Mouse (Mus musculus) CH12.LX (cell line): ENCODE measurements around the gene Scrn2. TPM values are rescaled to one million over a fixed set of nuclear protein-coding genes. Genes with fewer than 3 reads are reported as not detected.

ENCODE experiments used
- DNase-seq: peaks from one replicate; pipeline ENCODE4 v3.0.0-alpha.2; 2013; ENCODE audit errors: extremely low read depth
- H3K27ac ChIP-seq: 2 replicates; pipeline ENCODE4 v1.5.1; 2012; ENCODE audit warnings: low read depth, mild to moderate bottlenecking, control low read depth, moderate library complexity; ENCODE audit not compliant: insufficient read depth
- H3K27me3 ChIP-seq: replicated peaks from 2 replicates; pipeline ENCODE3; 2012; ENCODE audit warnings: inconsistent platforms
- H3K36me3 ChIP-seq, 2 experiments: replicated peaks in 1 of 2; 2 replicates each; pipeline versions ENCODE3 to v1.6.1; 2012; ENCODE audit warnings: inconsistent platforms in 1 of 2, low read length in 1 of 2, mild to moderate bottlenecking in 1 of 2, mixed read lengths in 1 of 2, moderate library complexity in 1 of 2; ENCODE audit not compliant: control insufficient read depth in 1 of 2, insufficient read depth in 1 of 2
- H3K4me1 ChIP-seq, 2 experiments: 2 replicates each; pipeline ENCODE4 v1.6.1; 2012; ENCODE audit warnings: inconsistent platforms in 1 of 2, moderate library complexity in 1 of 2; ENCODE audit not compliant: insufficient read depth in 2 of 2, control insufficient read depth in 1 of 2
- H3K4me2 ChIP-seq: 2 replicates; pipeline ENCODE4 v1.6.1; 2012; ENCODE audit warnings: low read depth, mild to moderate bottlenecking, control low read depth; ENCODE audit not compliant: poor library complexity, insufficient read depth, severe bottlenecking
- H3K4me3 ChIP-seq, 3 experiments: fragments of 150-350 bp in 1 of 3; sonication (generic) in 1 of 3; replicated peaks in 1 of 3; 2 replicates each; pipeline versions ENCODE3 to v1.5.1; 2011 to 2012; ENCODE audit warnings: low read depth in 2 of 3, low read length in 2 of 3, mild to moderate bottlenecking in 2 of 3, moderate library complexity in 2 of 3, control low read depth in 1 of 3, improper control_type of control experiment in 1 of 3, inconsistent platforms in 1 of 3, mixed read lengths in 1 of 3; ENCODE audit not compliant: poor library complexity in 1 of 3
- H3K79me2 ChIP-seq: replicated peaks from 2 replicates; pipeline ENCODE4 v1.6.1; 2012; ENCODE audit warnings: mild to moderate bottlenecking, moderate library complexity; ENCODE audit not compliant: control insufficient read depth, poor library complexity, insufficient read depth, severe bottlenecking; ENCODE audit errors: extremely low read depth
- H3K9ac ChIP-seq: 2 replicates; pipeline ENCODE4 v1.6.1; 2012; ENCODE audit warnings: low read depth, mild to moderate bottlenecking, control low read depth, moderate library complexity; ENCODE audit not compliant: insufficient read depth
- H3K9me3 ChIP-seq: replicated peaks from 2 replicates; pipeline ENCODE3; 2012; ENCODE audit warnings: low read length, inconsistent platforms, mixed read lengths
- BHLHE40 ChIP-seq: IDR thresholded peaks from 2 replicates; pipeline ENCODE4 v1.6.1; 2011; ENCODE audit warnings: mild to moderate bottlenecking, low read depth, low read length, improper control_type of control experiment
- CHD2 ChIP-seq: IDR thresholded peaks from 2 replicates; pipeline ENCODE4 v1.6.1; 2011; ENCODE audit warnings: low read length, improper control_type of control experiment
- CTCF ChIP-seq, 2 experiments: IDR thresholded peaks in 1 of 2; conservative IDR thresholded peaks in 1 of 2; 2 replicates each; pipeline ENCODE4 v1.5.1; 2011 to 2012; ENCODE audit warnings: low read depth in 2 of 2, low read length in 2 of 2, improper control_type of control experiment in 1 of 2, inconsistent platforms in 1 of 2, mild to moderate bottlenecking in 1 of 2, moderate library complexity in 1 of 2
- E2F4 ChIP-seq: IDR thresholded peaks from 2 replicates; pipeline ENCODE4 v1.6.1; 2011; ENCODE audit warnings: low read depth, low read length, improper control_type of control experiment; ENCODE audit not compliant: insufficient replicate concordance
- ELF1 ChIP-seq: IDR thresholded peaks from 2 replicates; pipeline ENCODE4 v1.6.1; 2014; ENCODE audit warnings: low read depth, mild to moderate bottlenecking, inconsistent platforms, low read length, improper control_type of control experiment
- EP300 ChIP-seq: IDR thresholded peaks from 2 replicates; pipeline ENCODE4 v1.6.1; 2011; ENCODE audit warnings: low read length, improper control_type of control experiment
- ETS1 ChIP-seq: conservative IDR thresholded peaks from 2 replicates; pipeline ENCODE4 v1.6.1; 2012; ENCODE audit warnings: low read depth, mild to moderate bottlenecking, inconsistent platforms, low read length, improper control_type of control experiment, moderate library complexity
- GABPA ChIP-seq: IDR thresholded peaks from 2 replicates; pipeline ENCODE4 v1.6.1; 2012; ENCODE audit warnings: low read depth, low read length, improper control_type of control experiment, inconsistent platforms; ENCODE audit not compliant: insufficient replicate concordance
- JUN ChIP-seq: IDR thresholded peaks from 2 replicates; pipeline ENCODE4 v1.6.1; 2011; ENCODE audit warnings: low read depth, mild to moderate bottlenecking, low read length, improper control_type of control experiment, moderate library complexity; ENCODE audit not compliant: insufficient read depth
- MAFK ChIP-seq: IDR thresholded peaks from 2 replicates; pipeline ENCODE4 v1.6.1; 2011; ENCODE audit warnings: low read length, improper control_type of control experiment; ENCODE audit not compliant: insufficient replicate concordance
- MAZ ChIP-seq: IDR thresholded peaks from 2 replicates; pipeline ENCODE4 v1.6.1; 2012; ENCODE audit warnings: low read depth, mild to moderate bottlenecking, inconsistent platforms, low read length, improper control_type of control experiment, moderate library complexity
- MXI1 ChIP-seq: IDR thresholded peaks from 2 replicates; pipeline ENCODE4 v1.6.1; 2011; ENCODE audit warnings: mild to moderate bottlenecking, low read depth, low read length, improper control_type of control experiment
- NELFE ChIP-seq: IDR thresholded peaks from 2 replicates; pipeline ENCODE4 v1.6.1; 2011; ENCODE audit warnings: low read depth, low read length, improper control_type of control experiment
- POLR2A ChIP-seq: IDR thresholded peaks from 2 replicates; pipeline ENCODE4 v1.6.1; 2011; ENCODE audit warnings: low read depth, mild to moderate bottlenecking, improper control_type of control experiment, low read length
- POLR2AphosphoS2 ChIP-seq: IDR thresholded peaks from 2 replicates; pipeline ENCODE4 v1.6.1; 2011; ENCODE audit warnings: low read depth, low read length, improper control_type of control experiment
- RCOR1 ChIP-seq: conservative IDR thresholded peaks from 2 replicates; pipeline ENCODE4 v1.6.1; 2012; ENCODE audit warnings: low read depth, mild to moderate bottlenecking, inconsistent platforms, low read length, improper control_type of control experiment
- SIN3A ChIP-seq: IDR thresholded peaks from 2 replicates; pipeline ENCODE4 v1.6.1; 2012; ENCODE audit warnings: low read length, improper control_type of control experiment, inconsistent platforms
- SMC3 ChIP-seq: IDR thresholded peaks from 2 replicates; pipeline ENCODE4 v1.6.1; 2011; ENCODE audit warnings: low read depth, low read length, improper control_type of control experiment
- TCF12 ChIP-seq: IDR thresholded peaks from 2 replicates; pipeline ENCODE4 v1.6.1; 2014; ENCODE audit warnings: low read depth, mild to moderate bottlenecking, inconsistent platforms, low read length, improper control_type of control experiment
- UBTF ChIP-seq: IDR thresholded peaks from 2 replicates; pipeline ENCODE4 v1.6.1; 2012; ENCODE audit warnings: low read depth, mild to moderate bottlenecking, inconsistent platforms, low read length, improper control_type of control experiment, moderate library complexity
- ZMIZ1 ChIP-seq: IDR thresholded peaks from 2 replicates; pipeline ENCODE4 v1.6.1; 2012; ENCODE audit warnings: low read depth, mild to moderate bottlenecking, inconsistent platforms, low read length, improper control_type of control experiment
- ZNF384 ChIP-seq: IDR thresholded peaks from 2 replicates; pipeline ENCODE4 v1.6.1; 2012; ENCODE audit warnings: low read depth, low read length, improper control_type of control experiment, inconsistent platforms
- dilution Hi-C: fragments of 300-500 bp; cut with MboI; formaldehyde crosslinking; loops from 2 replicates; pipeline ENCODE4 v1.14.3; 2020; ENCODE audit warnings: low sequenced_read_pairs; ENCODE audit not compliant: extremely low pct_unique_long_range_greater_than_20kb, extremely low pct_ligation_motif_present
- in situ Hi-C: fragments of 300-500 bp; cut with MboI; formaldehyde crosslinking; loops from 3 replicates; pipeline ENCODE4 v1.14.3; 2019; ENCODE audit warnings: low sequenced_read_pairs, low pct_ligation_motif_present, low pct_unique_long_range_greater_than_20kb, mixed read lengths
- polyA plus RNA-seq: library from polyadenylated mRNA; unstranded; fragments of >175 nt; gene quantifications from 2 replicates; pipeline ENCODE4 v1.2.1, GENCODE M21; 2012; ENCODE audit warnings: low read depth; ENCODE audit not compliant: insufficient read length
- total RNA-seq, 2 experiments: library from RNA; depleted of rRNA; stranded (reverse); fragments of 300-350 nt in 1 of 2; fragments of >200 nt in 1 of 2; gene quantifications; 2 replicates each; pipeline ENCODE4 v1.2.3; 2012 to 2014

Scrn2 gene
- total and polyA plus RNA-seq, 3 experiments, result 34.5 to 55.8 (median 35.2) TPM

DNA sequence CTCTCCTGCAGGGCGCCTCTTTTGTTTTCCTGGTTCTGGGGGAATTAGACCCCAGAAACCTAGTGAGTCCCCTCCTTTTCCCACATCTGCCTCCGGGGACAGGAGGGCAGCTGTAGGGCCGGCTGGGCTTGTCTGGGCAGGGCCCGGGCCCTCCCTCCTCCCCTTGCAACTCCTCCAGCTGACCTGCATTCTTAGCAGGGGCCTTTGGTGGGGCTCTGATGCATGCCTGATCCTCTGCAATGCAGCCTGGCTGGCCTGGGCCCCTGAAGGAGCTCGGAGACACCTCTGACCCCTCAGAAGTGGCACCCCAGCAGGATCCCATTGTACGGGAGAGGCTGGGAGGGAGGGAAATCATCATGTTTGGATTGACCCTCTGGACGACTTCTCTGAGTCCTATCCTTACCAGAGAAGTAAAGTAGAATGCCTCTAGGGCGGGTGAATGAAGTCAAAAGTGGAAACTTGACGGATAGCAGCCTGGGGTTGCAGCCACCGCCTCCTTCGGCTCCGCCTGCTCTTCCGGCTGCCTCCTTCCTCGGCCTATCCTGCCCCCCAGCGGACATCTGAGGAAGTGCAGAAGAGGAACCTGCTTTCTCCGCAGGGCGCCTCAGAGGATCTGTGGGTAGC is 3.9 kb upstream of the Scrn2 start (continued):
- TF ChIP-seq ETS1 (peak; percentile 8; the same call in 1 of the 2 replicates), SMC3 (peak; percentile 100), POLR2AphosphoS2 (peak; percentile 88), RCOR1 (peak; percentile 82; the same call in 1 of the 2 replicates), MAFK (0 out of 2 replicates have a peak, but pooled peaks have one; percentile 35), MAZ (peak; percentile 77), E2F4 (peak; percentile 76; the same call in 1 of the 2 replicates), ZMIZ1 (peak; percentile 87; the same call in 1 of the 2 replicates), JUN (0 out of 2 replicates have a peak, but pooled peaks have one; percentile 18), POLR2A (peak; percentile 80)

DNA sequence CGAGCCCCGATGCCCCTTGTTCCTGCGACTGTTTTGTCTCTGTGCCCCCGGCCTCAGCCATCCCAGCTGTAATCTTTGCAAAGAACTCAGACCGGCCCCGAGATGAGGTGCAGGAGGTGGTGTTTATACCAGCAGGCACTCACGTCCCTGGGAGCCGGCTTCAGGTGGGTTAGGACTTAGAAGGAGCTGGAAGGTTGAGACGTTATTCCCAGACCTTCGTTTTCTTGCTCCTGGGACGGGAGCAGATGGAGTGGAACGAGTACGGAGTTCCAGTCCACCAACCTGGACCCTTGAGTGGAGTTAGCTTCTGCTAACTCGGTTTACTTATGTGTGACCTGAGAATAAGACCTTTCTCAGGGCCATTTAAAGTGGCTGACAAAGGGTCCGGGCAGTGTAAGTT is 688 bp downstream of the Scrn2 start:
- dilution Hi-C loops, result no loop called here
- no peaks in the 10 kb centered on the region for H3K9me3 ChIP-seq
- peak overlapping the region; percentile 77 for H3K4me2 ChIP-seq
- H3K27ac ChIP-seq, result no peak overlapping the region
- peaks cover 19 to 44% of the 10 kb centered on the region in 2 experiments for H3K36me3 ChIP-seq
- H3K4me3 ChIP-seq, result peak overlapping the region; percentile 60 to 87 (median 66)
- H3K9ac ChIP-seq, result peak overlapping the region; percentile 66
- peaks cover 3 to 24% of the 10 kb centered on the region in 2 experiments; a peak in 2 of 4 replicates for H3K4me1 ChIP-seq
- no peaks in the 10 kb centered on the region for H3K27me3 ChIP-seq
- H3K79me2 ChIP-seq, result no peaks in the 10 kb centered on the region
- DNase-seq, result no peak
- no peak for TF ChIP-seq POLR2A
- TF ChIP-seq MXI1, result no peak
- TF ChIP-seq BHLHE40, result no peak
- TF ChIP-seq ETS1, result no peak
- TF ChIP-seq CTCF (conservative IDR thresholded peaks at IDR 0.05 in 1 of 2, IDR thresholded peaks at IDR 0.05 in 1 of 2; ENCODE audit: low read depth in 2 of 2, low read length in 2 of 2), result no peak
- no peak for TF ChIP-seq TCF12
- in situ Hi-C loops, result no loop called here

GRCm38 (mm10) chr11:97031977-97032376 is 2.2 kb downstream of the Scrn2 start:
- H3K79me2 ChIP-seq, result no peaks in the 10 kb centered on the region
- no peaks in the 10 kb centered on the region for H3K27me3 ChIP-seq
- no peak for DNase-seq
- dilution Hi-C loops (no loop called here), in situ Hi-C loops (no loop called here)
- no peak overlapping the region for H3K4me3 ChIP-seq
- peaks cover 3 to 18% of the 10 kb centered on the region in 2 experiments; a peak in 2 of 4 replicates for H3K4me1 ChIP-seq
- H3K4me2 ChIP-seq, result no peak overlapping the region
- H3K27ac ChIP-seq, result no peak overlapping the region
- no peak overlapping the region for H3K9ac ChIP-seq
- H3K9me3 ChIP-seq, result no peaks in the 10 kb centered on the region
- peaks cover 19 to 57% of the 10 kb centered on the region in 2 experiments for H3K36me3 ChIP-seq
- no peak for TF ChIP-seq JUN
- no peak for TF ChIP-seq EP300
- no peak for TF ChIP-seq SIN3A
- TF ChIP-seq MAZ, result no peak
- no peak for TF ChIP-seq POLR2A
- no peak for TF ChIP-seq UBTF
- TF ChIP-seq ELF1, result no peak
- TF ChIP-seq CHD2, result no peak
- TF ChIP-seq ZNF384, result no peak
- TF ChIP-seq GABPA, result no peak
- no peak for TF ChIP-seq POLR2AphosphoS2
- no peak for TF ChIP-seq NELFE
